Mouse (Mus musculus) skeletal muscle tissue, adult 2 months (tissue): ENCODE data around the gene Gm10375.
"Not testable (repeated sequence)": the region's sequence is repeated elsewhere in the genome, so short reads cannot be mapped to it uniquely, and the experiment has no call there.

Experiments used
- DNase-seq: peaks from one replicate; pipeline ENCODE4 v3.0.0-alpha.2; 2012; ENCODE audit warnings: low read depth, low spot score

The Gm10375 gene

GRCm38 (mm10) chr14:43607913-43608312, at the start of gene Gm10375:
Gene Gm10375 (minus strand): TSS chr14:43608013.
- DNase-seq = not testable (repeated sequence)

- not testable (repeated sequence) for DNase-seq
Measured at GRCm38 (mm10) chr14:43579046-43579445, 28.8 kb downstream of the Gm10375 start, which contains the start of gene Gm17654. Gene Gm17654 (minus strand): TSS chr14:43579146.

GRCm38 (mm10) chr14:43577969-43578368, 29.8 kb downstream of the Gm10375 start:
- DNase-seq = not testable (repeated sequence)
